ENCODE assay signal across 8 mouse cellular contexts in the genomic region with DNA sequence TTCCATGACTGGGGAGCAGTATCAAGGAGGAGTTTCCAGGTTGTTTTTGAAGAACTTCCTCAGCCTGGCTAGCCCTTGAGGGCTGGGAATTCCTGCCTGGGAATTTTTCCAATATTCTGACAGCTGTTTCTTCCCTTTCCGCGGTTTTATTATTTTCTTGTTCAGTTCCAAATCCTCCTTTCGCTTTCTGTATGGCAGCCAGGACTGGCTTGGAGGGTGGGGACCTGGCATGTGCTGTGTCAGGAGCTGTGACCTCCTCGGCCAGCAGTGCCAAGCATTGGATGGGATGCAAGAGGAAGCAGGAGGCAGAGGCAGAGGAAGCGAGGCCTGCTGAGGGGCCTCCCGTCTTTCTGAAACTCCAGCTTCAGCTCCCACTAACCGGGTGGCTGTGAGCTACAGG. TPM values are rescaled to one million over a fixed set of nuclear protein-coding genes. Genes with fewer than 3 reads are reported as not detected.
A peak's percentile ranks its signal among the peaks of the same experiment; 100 is the strongest.
DNase-seq lines count a peak whose midpoint lies in the region; ATAC-seq and TF ChIP-seq lines count a peak whose summit lies in the region.

No protein-coding gene starts in this region.

- H3K4me2 ChIP-seq in embryonic facial prominence, embryonic 13.5 days, result no peak overlapping the region
- H3K4me2 ChIP-seq in embryonic facial prominence, embryonic 14.5 days (ENCODE audit: low read depth, low read length), result no peak overlapping the region
- H3K4me2 ChIP-seq in liver, embryonic 11.5 days, result no peak overlapping the region
- no peak overlapping the region for H3K4me2 ChIP-seq in midbrain, embryonic 14.5 days (ENCODE audit: low read length)

- TF ChIP-seq CTCF in thymus, adult 2 months (IDR thresholded peaks at IDR 0.05; ENCODE audit: borderline replicate concordance, control insufficient read depth, extremely low read depth, insufficient read depth, low read length, poor library complexity), result no peak

- 0 out of 2 replicates have a peak overlapping the region, but pooled peaks have one; percentile 44 for H3K9ac ChIP-seq in embryonic facial prominence, embryonic 13.5 days
- no peak overlapping the region for H3K9ac ChIP-seq in embryonic facial prominence, embryonic 14.5 days (ENCODE audit: low read depth, low read length)
- H3K9ac ChIP-seq in liver, embryonic 11.5 days (ENCODE audit: low read depth, low read length), result no peak overlapping the region
- H3K9ac ChIP-seq in midbrain, embryonic 14.5 days (replicated peaks; ENCODE audit: low read length), result no peak overlapping the region

- TF ChIP-seq POLR2A in thymus, adult 2 months (IDR thresholded peaks at IDR 0.05; ENCODE audit: control insufficient read depth, extremely low read depth, insufficient read depth, low read length, poor library complexity), result no peak

- ATAC-seq in embryonic facial prominence, embryonic 13.5 days (ENCODE audit: insufficient number of reproducible peaks, insufficient read depth, low FRiP score, low TSS enrichment, low read depth), result no peak
- ATAC-seq in embryonic facial prominence, embryonic 14.5 days (ENCODE audit: low read depth), result no peak
- no peak for ATAC-seq in liver, embryonic 11.5 days (replicated peaks; ENCODE audit: low FRiP score)
- no peak for ATAC-seq in midbrain, embryonic 14.5 days (ENCODE audit: low FRiP score, low TSS enrichment)

- no peaks in the 10 kb centered on the region for H3K9me3 ChIP-seq in embryonic facial prominence, embryonic 13.5 days
- H3K9me3 ChIP-seq in embryonic facial prominence, embryonic 10.5 days, result no peaks in the 10 kb centered on the region
- H3K9me3 ChIP-seq in embryonic facial prominence, embryonic 14.5 days (ENCODE audit: control insufficient read depth, low read length), result no peaks in the 10 kb centered on the region
- H3K9me3 ChIP-seq in liver, embryonic 11.5 days (ENCODE audit: control insufficient read depth, low read length), result no peaks in the 10 kb centered on the region
- H3K9me3 ChIP-seq in midbrain, embryonic 14.5 days (ENCODE audit: control insufficient read depth, low read length), result no peaks in the 10 kb centered on the region

- no peaks in the 10 kb centered on the region for H3K36me3 ChIP-seq in embryonic facial prominence, embryonic 13.5 days
- no peaks in the 10 kb centered on the region; the same call in 1 of the 2 replicates for H3K36me3 ChIP-seq in embryonic facial prominence, embryonic 10.5 days (replicated peaks)
- no peaks in the 10 kb centered on the region for H3K36me3 ChIP-seq in embryonic facial prominence, embryonic 14.5 days (ENCODE audit: control insufficient read depth, insufficient read depth, low read length)
- no peaks in the 10 kb centered on the region for H3K36me3 ChIP-seq in thymus, adult 2 months (ENCODE audit: control insufficient read depth, insufficient read depth, low read length)
- no peaks in the 10 kb centered on the region for H3K36me3 ChIP-seq in liver, embryonic 11.5 days (ENCODE audit: control insufficient read depth, insufficient read depth, low read length)
- no peaks in the 10 kb centered on the region for H3K36me3 ChIP-seq in midbrain, embryonic 14.5 days (ENCODE audit: control insufficient read depth, insufficient read depth, low read length)

- no peak for DNase-seq in embryonic facial prominence, embryonic 10.5 days (ENCODE audit: low spot score)
- peak; percentile 75 for DNase-seq in embryonic facial prominence, embryonic 14.5 days (ENCODE audit: low spot score)
- peak; percentile 46 for DNase-seq in kidney, adult 18-20 months
- DNase-seq in lung, postnatal 4 days, result peak; percentile 68 to 85
- DNase-seq in thymus, adult 2 months, result no peak
- no peak for DNase-seq in liver, embryonic 11.5 days (ENCODE audit: low spot score)
- DNase-seq in midbrain, embryonic 14.5 days, result no peak

- no peaks in the 10 kb centered on the region for H3K27me3 ChIP-seq in embryonic facial prominence, embryonic 13.5 days
- H3K27me3 ChIP-seq in embryonic facial prominence, embryonic 10.5 days (replicated peaks; ENCODE audit: low read depth, poor library complexity, severe bottlenecking), result no peaks in the 10 kb centered on the region
- no peaks in the 10 kb centered on the region for H3K27me3 ChIP-seq in embryonic facial prominence, embryonic 14.5 days (replicated peaks; ENCODE audit: control insufficient read depth, insufficient read depth, low read length)
- H3K27me3 ChIP-seq in thymus, adult 2 months (ENCODE audit: control insufficient read depth, insufficient read depth, low read length), result no peaks in the 10 kb centered on the region
- H3K27me3 ChIP-seq in liver, embryonic 11.5 days (replicated peaks; ENCODE audit: control insufficient read depth, insufficient read depth, low read length), result no peaks in the 10 kb centered on the region
- no peaks in the 10 kb centered on the region for H3K27me3 ChIP-seq in midbrain, embryonic 14.5 days (ENCODE audit: control insufficient read depth, insufficient read depth, low read length)

- H3K27ac ChIP-seq in embryonic facial prominence, embryonic 13.5 days, result peak overlapping the region; percentile 44; the same call in 1 of the 2 replicates
- H3K27ac ChIP-seq in embryonic facial prominence, embryonic 10.5 days (replicated peaks), result no peak overlapping the region
- peak overlapping the region; percentile 56 for H3K27ac ChIP-seq in embryonic facial prominence, embryonic 14.5 days (replicated peaks; ENCODE audit: low read depth, low read length)
- H3K27ac ChIP-seq in thymus, adult 2 months (ENCODE audit: control insufficient read depth, insufficient read depth, low read length), result no peak overlapping the region
- no peak overlapping the region for H3K27ac ChIP-seq in liver, embryonic 11.5 days (ENCODE audit: low read depth, low read length)
- no peak overlapping the region for H3K27ac ChIP-seq in midbrain, embryonic 14.5 days (replicated peaks; ENCODE audit: low read depth, low read length)

- no peak overlapping the region for H3K4me3 ChIP-seq in embryonic facial prominence, embryonic 13.5 days
- no peak overlapping the region for H3K4me3 ChIP-seq in embryonic facial prominence, embryonic 10.5 days
- H3K4me3 ChIP-seq in embryonic facial prominence, embryonic 14.5 days (ENCODE audit: low read depth, low read length), result no peak overlapping the region
- no peak overlapping the region for H3K4me3 ChIP-seq in thymus, adult 2 months (ENCODE audit: control insufficient read depth, insufficient read depth, low read length)
- H3K4me3 ChIP-seq in liver, embryonic 11.5 days (ENCODE audit: low read depth, low read length), result no peak overlapping the region
- no peak overlapping the region for H3K4me3 ChIP-seq in midbrain, embryonic 14.5 days (replicated peaks; ENCODE audit: low read depth, low read length)

- 60% methylated on average over 7 of the region's 7 CpGs for WGBS in embryonic facial prominence, embryonic 13.5 days
- 79% methylated on average over 7 of the region's 7 CpGs for WGBS in embryonic facial prominence, embryonic 10.5 days
- WGBS in embryonic facial prominence, embryonic 14.5 days, result 32% methylated on average over 7 of the region's 7 CpGs
- WGBS in thymus, adult 2 months, result 75% methylated on average over 7 of the region's 7 CpGs
- WGBS in liver, embryonic 11.5 days, result 67% methylated on average over 7 of the region's 7 CpGs
- 78% methylated on average over 7 of the region's 7 CpGs for WGBS in midbrain, embryonic 14.5 days

- peaks cover 46% of the 10 kb centered on the region for H3K4me1 ChIP-seq in embryonic facial prominence, embryonic 13.5 days
- H3K4me1 ChIP-seq in embryonic facial prominence, embryonic 10.5 days, result peaks cover 43% of the 10 kb centered on the region
- H3K4me1 ChIP-seq in embryonic facial prominence, embryonic 14.5 days (ENCODE audit: control insufficient read depth, insufficient read depth, low read length), result peaks cover 18% of the 10 kb centered on the region
- H3K4me1 ChIP-seq in thymus, adult 2 months (replicated peaks; ENCODE audit: control insufficient read depth, insufficient read depth, low read length), result peaks cover 37% of the 10 kb centered on the region
- H3K4me1 ChIP-seq in liver, embryonic 11.5 days (replicated peaks; ENCODE audit: control insufficient read depth, insufficient read depth, low read length), result peaks cover 21% of the 10 kb centered on the region
- H3K4me1 ChIP-seq in midbrain, embryonic 14.5 days (ENCODE audit: control insufficient read depth, insufficient read depth, low read length), result peaks cover 10% of the 10 kb centered on the region

RNA-seq across cellular contexts. Expression of a gene that starts 21.4 kb away (rescaled TPM):
- 702 and 727 TPM in 2 replicates for polyA plus RNA-seq in embryonic facial prominence, embryonic 13.5 days (2015; fragmentation: Nextera tagmentation; extraction: Ambion mirVana)
- 830 and 831 TPM in 2 replicates for polyA plus RNA-seq in embryonic facial prominence, embryonic 10.5 days (2016; fragmentation: Nextera tagmentation; extraction: Ambion mirVana)
- polyA plus RNA-seq in embryonic facial prominence, embryonic 14.5 days (2014; fragmentation: Nextera tagmentation; extraction: Ambion mirVana), result 494 and 574 TPM in 2 replicates
- 544 TPM in 2 replicates for polyA plus RNA-seq in thymus, adult 2 months (2012; rRNA removed)
- 532 and 579 TPM in 2 replicates for polyA plus RNA-seq in liver, embryonic 11.5 days (2014; fragmentation: Nextera tagmentation; extraction: Ambion mirVana)
- 486 and 559 TPM in 2 replicates for polyA plus RNA-seq in midbrain, embryonic 14.5 days (2014; fragmentation: Nextera tagmentation; extraction: Ambion mirVana)

RNA-seq across cellular contexts. Expression of a gene that starts 36.9 kb away (rescaled TPM):
- polyA plus RNA-seq in embryonic facial prominence, embryonic 13.5 days (2015; fragmentation: Nextera tagmentation; extraction: Ambion mirVana), result 66.8 and 78.2 TPM in 2 replicates
- polyA plus RNA-seq in embryonic facial prominence, embryonic 10.5 days (2016; fragmentation: Nextera tagmentation; extraction: Ambion mirVana), result 26.0 and 27.5 TPM in 2 replicates
- polyA plus RNA-seq in embryonic facial prominence, embryonic 14.5 days (2014; fragmentation: Nextera tagmentation; extraction: Ambion mirVana), result 223 and 292 TPM in 2 replicates
- polyA plus RNA-seq in thymus, adult 2 months (2012; rRNA removed), result 28.4 and 31.1 TPM in 2 replicates
- polyA plus RNA-seq in liver, embryonic 11.5 days (2014; fragmentation: Nextera tagmentation; extraction: Ambion mirVana), result 12.2 and 13.8 TPM in 2 replicates
- polyA plus RNA-seq in midbrain, embryonic 14.5 days (2014; fragmentation: Nextera tagmentation; extraction: Ambion mirVana), result 80.8 and 109 TPM in 2 replicates

RNA-seq across cellular contexts. Expression of a gene that starts 46.0 kb away (rescaled TPM):
- 114 and 129 TPM in 2 replicates for polyA plus RNA-seq in embryonic facial prominence, embryonic 13.5 days (2015; fragmentation: Nextera tagmentation; extraction: Ambion mirVana)
- polyA plus RNA-seq in embryonic facial prominence, embryonic 10.5 days (2016; fragmentation: Nextera tagmentation; extraction: Ambion mirVana), result 118 and 125 TPM in 2 replicates
- 87.0 and 88.7 TPM in 2 replicates for polyA plus RNA-seq in embryonic facial prominence, embryonic 14.5 days (2014; fragmentation: Nextera tagmentation; extraction: Ambion mirVana)
- polyA plus RNA-seq in thymus, adult 2 months (2012; rRNA removed), result 196 TPM in 2 replicates
- 83.3 and 90.1 TPM in 2 replicates for polyA plus RNA-seq in liver, embryonic 11.5 days (2014; fragmentation: Nextera tagmentation; extraction: Ambion mirVana)
- 74.8 and 102 TPM in 2 replicates for polyA plus RNA-seq in midbrain, embryonic 14.5 days (2014; fragmentation: Nextera tagmentation; extraction: Ambion mirVana)

Comparison
In these comparisons a context has a peak if more than half of its experiments do, and no peak if none do; other contexts are left out.
1. H3K27ac ChIP-seq: peak in embryonic facial prominence, embryonic 13.5 days (single experiment) and embryonic facial prominence, embryonic 14.5 days (single experiment); none in embryonic facial prominence, embryonic 10.5 days (single experiment), thymus, adult 2 months (single experiment), liver, embryonic 11.5 days (single experiment) and midbrain, embryonic 14.5 days (single experiment).
2. DNase-seq: peak in embryonic facial prominence, embryonic 14.5 days (single experiment), kidney, adult 18-20 months (single experiment) and lung, postnatal 4 days (2 of 2); none in embryonic facial prominence, embryonic 10.5 days (single experiment), thymus, adult 2 months (single experiment), liver, embryonic 11.5 days (single experiment) and midbrain, embryonic 14.5 days (single experiment).